Mouse (Mus musculus) olfactory bulb, adult 2 months (tissue): ENCODE measurements around the gene Rasgrp2. TPM values are rescaled to one million over a fixed set of nuclear protein-coding genes. Genes with fewer than 3 reads are reported as not detected.

ENCODE experiments used
- H3K27ac ChIP-seq: fragments of 200-500 bp; 2 replicates; pipeline ENCODE4 v1.5.1; 2012; ENCODE audit warnings: low read depth, low read length; ENCODE audit not compliant: insufficient read depth
- H3K4me1 ChIP-seq: fragments of 200-500 bp; 2 replicates; pipeline ENCODE4 v1.6.1; 2012; ENCODE audit warnings: low read length; ENCODE audit not compliant: control insufficient read depth, insufficient read depth
- H3K4me3 ChIP-seq: fragments of 200-500 bp; 2 replicates; pipeline ENCODE4 v1.5.1; 2012; ENCODE audit warnings: mild to moderate bottlenecking, low read depth, low read length, moderate library complexity; ENCODE audit not compliant: insufficient read depth
- CTCF ChIP-seq: fragments of 200-500 bp; IDR thresholded peaks from 2 replicates; pipeline ENCODE4 v1.5.1; 2012; ENCODE audit warnings: low read depth, mild to moderate bottlenecking, low read length, moderate library complexity; ENCODE audit not compliant: insufficient read depth
- POLR2A ChIP-seq: fragments of 200-500 bp; IDR thresholded peaks from 2 replicates; pipeline ENCODE4 v1.6.1; 2012; ENCODE audit warnings: mild to moderate bottlenecking, low read depth, low read length, moderate library complexity; ENCODE audit not compliant: insufficient read depth
- WGBS: fragments of 180-500 bp; shearing (Covaris S2); methylation state at CpG from one replicate; pipeline ENCODE4 v1.1.7; 2018; 5-methylcytosine and 5-hydroxymethylcytosine counted together
- polyA plus RNA-seq: library from polyadenylated mRNA; stranded (reverse); fragments of >200 nt; gene quantifications from 2 replicates; pipeline ENCODE4 v1.2.4, GENCODE M21; 2012; ENCODE audit warnings: low replicate concordance; ENCODE audit not compliant: missing spikeins, insufficient read depth, insufficient read length

Gene Rasgrp2
- polyA plus RNA-seq, 1 experiment = 282 TPM

DNA sequence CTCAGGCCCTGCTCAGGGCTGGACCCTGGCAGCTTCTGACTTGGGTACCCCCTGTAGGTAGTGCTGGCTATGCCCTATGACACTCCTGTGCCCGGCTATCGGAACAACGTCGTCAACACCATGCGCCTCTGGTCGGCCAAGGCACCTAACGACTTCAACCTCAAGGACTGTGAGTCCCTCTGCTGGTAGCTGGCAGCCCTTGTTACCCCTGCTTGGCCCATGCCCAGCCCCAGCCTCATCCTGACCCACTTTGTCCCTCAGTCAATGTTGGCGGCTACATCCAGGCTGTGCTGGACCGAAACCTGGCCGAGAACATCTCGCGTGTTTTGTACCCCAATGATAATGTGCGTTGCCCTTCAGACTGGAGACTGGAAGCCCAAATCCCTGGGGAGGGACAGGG, 11.1 kb upstream of the Rasgrp2 start:
- no peak overlapping the region for H3K4me3 ChIP-seq
- 76% methylated on average over 13 of the region's 13 CpGs for WGBS
- peaks cover 31% of the 10 kb centered on the region for H3K4me1 ChIP-seq
- no peak overlapping the region for H3K27ac ChIP-seq
- no peak for TF ChIP-seq POLR2A
- no peak for TF ChIP-seq CTCF

DNA sequence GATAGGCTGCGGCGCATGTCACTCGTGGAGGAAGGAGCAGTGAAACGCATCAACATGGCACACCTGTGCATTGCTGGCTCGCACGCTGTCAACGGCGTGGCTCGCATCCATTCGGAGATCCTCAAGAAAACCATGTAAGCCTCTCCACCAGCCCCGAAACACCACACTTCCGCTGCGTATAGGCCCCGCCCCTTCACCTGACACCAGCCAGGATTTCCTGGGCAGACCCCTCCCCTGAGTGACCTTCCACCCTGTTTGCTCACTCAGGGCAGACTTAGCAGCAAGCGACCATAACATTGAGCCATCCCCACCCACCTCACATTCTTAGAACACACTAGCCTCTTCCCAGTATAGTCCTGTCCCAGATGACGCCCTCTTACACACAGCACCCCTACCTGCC, 9.3 kb upstream of the Rasgrp2 start:
- Histone ChIP-seq H3K4me1 (peaks cover 18% of the 10 kb centered on the region), H3K4me3 (0 out of 2 replicates have a peak overlapping the region, but pooled peaks have one; percentile 7), H3K27ac (no peak overlapping the region)
- no peak for TF ChIP-seq POLR2A
- no peak for TF ChIP-seq CTCF
- 38% methylated on average over 16 of the region's 16 CpGs for WGBS

GRCm38 (mm10) chr19:6390251-6390650, 8.9 kb upstream of the Rasgrp2 start:
- no peak overlapping the region for H3K27ac ChIP-seq
- WGBS = 75% methylated on average over 6 of the region's 6 CpGs

DNA sequence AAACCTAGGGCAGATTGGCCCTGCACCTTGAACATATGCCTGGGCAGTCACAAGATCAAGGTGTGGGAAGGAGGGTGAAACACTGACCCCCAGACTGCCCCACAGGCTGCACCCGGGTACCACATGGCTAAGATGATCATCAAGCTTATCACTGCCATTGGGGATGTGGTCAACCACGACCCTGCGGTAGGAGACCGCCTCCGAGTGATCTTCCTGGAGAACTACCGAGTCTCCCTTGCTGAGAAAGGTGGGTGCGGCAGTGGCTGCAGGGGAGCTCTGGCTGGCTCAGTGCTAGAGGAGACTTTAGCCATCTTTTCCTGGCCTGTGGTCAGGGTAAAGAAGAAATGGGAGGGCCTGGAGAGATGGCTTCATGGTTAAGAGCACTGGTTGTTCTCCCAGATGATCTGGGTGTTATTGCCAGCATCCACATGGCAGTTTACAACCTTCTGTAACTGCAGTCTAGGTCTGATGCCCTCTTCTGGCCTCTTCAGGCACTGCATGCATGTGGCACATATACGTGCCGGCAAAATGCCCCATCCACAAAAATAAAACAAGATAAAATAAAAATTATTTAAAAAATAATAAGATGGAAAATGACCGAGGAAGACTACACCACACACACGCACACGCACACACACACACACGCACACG, 6.3 kb upstream of the Rasgrp2 start:
- no peak for TF ChIP-seq CTCF
- TF ChIP-seq POLR2A = no peak
- WGBS = 94% methylated on average over 14 of the region's 14 CpGs
- Histone ChIP-seq H3K27ac (no peak overlapping the region), H3K4me3 (no peak overlapping the region), H3K4me1 (peaks cover 7% of the 10 kb centered on the region; the same call in 1 of the 2 replicates)

More at GRCm38 (mm10) chr19:6390251-6390650, 8.9 kb upstream of the Rasgrp2 start:
- TF ChIP-seq CTCF = no peak
- TF ChIP-seq POLR2A = no peak
- Histone ChIP-seq H3K4me1 (peaks cover 15% of the 10 kb centered on the region), H3K4me3 (no peak overlapping the region)

DNA sequence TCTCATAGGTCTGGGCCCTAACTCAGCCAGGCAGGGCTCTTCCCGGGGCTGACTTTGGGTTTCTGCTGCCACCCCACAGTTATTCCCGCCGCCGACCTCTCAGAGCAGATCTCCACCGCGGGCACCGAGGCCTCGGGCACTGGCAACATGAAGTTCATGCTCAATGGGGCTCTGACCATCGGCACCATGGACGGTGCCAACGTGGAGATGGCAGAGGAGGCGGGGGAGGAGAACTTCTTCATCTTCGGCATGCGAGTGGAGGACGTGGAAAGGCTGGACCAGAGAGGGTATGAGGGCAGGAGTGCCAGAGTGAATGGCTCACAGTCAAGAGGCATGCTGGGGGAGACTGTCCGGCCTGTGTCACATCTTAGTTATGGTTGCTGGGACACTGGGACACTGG, 5.5 kb upstream of the Rasgrp2 start:
- Histone ChIP-seq H3K27ac (no peak overlapping the region), H3K4me1 (peaks cover 11% of the 10 kb centered on the region), H3K4me3 (no peak overlapping the region)
- 93% methylated on average over 16 of the region's 16 CpGs for WGBS
- no peak for TF ChIP-seq CTCF

GRCm38 (mm10) chr19:6396237-6396636, 2.9 kb upstream of the Rasgrp2 start:
- H3K4me1 ChIP-seq = peaks cover 21% of the 10 kb centered on the region
- no peak overlapping the region for H3K4me3 ChIP-seq
- WGBS = 84% methylated on average over 5 of the region's 5 CpGs
- no peak overlapping the region for H3K27ac ChIP-seq
- TF ChIP-seq POLR2A = no peak
- no peak for TF ChIP-seq CTCF

- 89% methylated on average over 22 of the region's 22 CpGs for WGBS
These were observed 1.4 kb upstream of the Rasgrp2 start for GRCm38 (mm10) chr19:6397582-6398249.

DNA sequence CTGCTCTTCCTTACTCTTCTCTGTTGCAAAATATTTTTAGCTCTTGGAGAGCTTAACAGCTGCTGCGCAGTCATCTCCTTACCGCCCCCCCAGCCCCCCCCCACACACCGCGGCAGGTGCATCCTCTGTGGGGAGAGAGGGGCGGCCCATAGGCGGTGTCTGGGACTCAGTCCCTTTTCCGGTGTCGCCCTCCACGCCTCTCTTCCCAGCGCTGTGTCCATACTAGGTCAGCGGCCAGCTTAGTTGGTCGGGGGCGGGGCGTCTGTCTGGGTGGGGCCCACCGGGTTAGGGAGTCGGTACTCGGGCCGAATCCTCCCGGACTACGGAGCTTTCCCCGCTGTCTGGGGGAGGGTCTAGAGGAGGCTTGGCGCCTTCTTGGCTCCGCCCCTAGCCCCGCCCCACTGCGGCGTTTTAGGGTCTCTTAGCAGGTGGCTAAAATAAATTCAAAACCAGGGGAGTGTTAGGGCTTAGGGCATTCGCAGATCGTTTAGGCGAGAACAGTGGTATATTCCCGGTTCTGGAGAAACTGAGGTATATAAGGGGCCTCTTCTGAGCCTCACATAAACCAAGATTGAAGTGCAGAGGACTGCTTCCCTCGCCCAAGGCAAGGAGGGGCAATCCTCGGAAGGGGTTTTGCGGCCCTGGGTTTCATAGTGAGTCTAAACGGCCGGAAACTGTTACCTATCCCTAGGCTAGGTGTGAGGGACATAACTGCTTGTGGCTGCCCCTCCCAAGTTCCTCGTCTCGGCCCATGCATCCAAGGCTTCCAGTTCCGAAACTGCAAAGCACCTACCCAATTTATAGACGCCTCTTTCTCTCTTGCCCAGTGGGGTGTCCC, 474 bp upstream of the Rasgrp2 start:
- Histone ChIP-seq H3K4me1 (peaks cover 42% of the 10 kb centered on the region), H3K4me3 (peak overlapping the region; percentile 64), H3K27ac (no peak overlapping the region; the same call in 1 of the 2 replicates)
- no peak for TF ChIP-seq CTCF
- TF ChIP-seq POLR2A = no peak
- WGBS = 2% methylated on average over 39 of the region's 39 CpGs

More at GRCm38 (mm10) chr19:6397582-6398249, 1.4 kb upstream of the Rasgrp2 start:
- TF ChIP-seq POLR2A (no peak), CTCF (no peak)
- Histone ChIP-seq H3K27ac (no peak overlapping the region), H3K4me3 (no peak overlapping the region), H3K4me1 (peaks cover 32% of the 10 kb centered on the region)
